Mouse (Mus musculus) stomach, postnatal 0 days (tissue): ENCODE data around the gene Chchd3. TPM values are rescaled to one million over a fixed set of nuclear protein-coding genes. Genes with fewer than 3 reads are reported as not detected.

ENCODE experiments used
- ATAC-seq: fragments of 200-750 bp; cut with Nextera tagmentation; 2 replicates; pipeline ENCODE4 v1.8.0; 2017; ENCODE audit not compliant: low FRiP score, low TSS enrichment
- DNase-seq: peaks from one replicate; pipeline ENCODE4 v3.0.0-alpha.2; 2016; ENCODE audit warnings: low spot score
- H3K27ac ChIP-seq: fragments of 300-500 bp; sonication (generic); replicated peaks from 2 replicates; pipeline ENCODE4 v1.5.1; 2014; ENCODE audit warnings: mild to moderate bottlenecking, control low read depth
- H3K27me3 ChIP-seq: fragments of 300-500 bp; sonication (generic); 2 replicates; pipeline ENCODE4 v1.6.1; 2014; ENCODE audit warnings: low read length; ENCODE audit not compliant: control insufficient read depth, insufficient read depth
- H3K36me3 ChIP-seq: fragments of 300-500 bp; sonication (generic); 2 replicates; pipeline ENCODE4 v1.6.1; 2014; ENCODE audit warnings: low read length, mixed read lengths; ENCODE audit not compliant: control insufficient read depth, insufficient read depth
- H3K4me1 ChIP-seq: fragments of 300-500 bp; sonication (generic); replicated peaks from 2 replicates; pipeline ENCODE4 v1.6.1; 2014; ENCODE audit warnings: antibody characterized with exemption; ENCODE audit not compliant: control insufficient read depth, insufficient read depth
- H3K4me2 ChIP-seq: fragments of 300-500 bp; sonication (generic); replicated peaks from 2 replicates; pipeline ENCODE4 v1.6.1; 2014; ENCODE audit warnings: low read depth, mild to moderate bottlenecking, control low read depth, moderate library complexity
- H3K4me3 ChIP-seq: fragments of 300-500 bp; sonication (generic); 2 replicates; pipeline ENCODE4 v1.5.1; 2014; ENCODE audit warnings: low read depth, low read length, control low read depth
- H3K9ac ChIP-seq: fragments of 300-500 bp; sonication (generic); 2 replicates; pipeline ENCODE4 v1.6.1; 2014; ENCODE audit warnings: mild to moderate bottlenecking, low read length, control low read depth, mixed read lengths
- H3K9me3 ChIP-seq: fragments of 300-500 bp; sonication (generic); 2 replicates; pipeline ENCODE4 v1.6.1; 2016; ENCODE audit warnings: low read length; ENCODE audit not compliant: control insufficient read depth
- CTCF ChIP-seq: IDR thresholded peaks from 2 replicates; pipeline ENCODE4 v1.5.1; 2016; ENCODE audit warnings: antibody characterized with exemption, low read depth, mild to moderate bottlenecking, moderate library complexity
- EP300 ChIP-seq: optimal IDR thresholded peaks from 2 replicates; pipeline ENCODE3; 2016; ENCODE audit warnings: antibody characterized with exemption
- WGBS: fragments of 180-500 bp; shearing (Covaris S2); extraction: QIAGEN DNeasy Blood & Tissue Kit; methylation state at CpG from one replicate; pipeline ENCODE4 v1.1.7; 2014; 5-methylcytosine and 5-hydroxymethylcytosine counted together
- polyA plus RNA-seq: library from polyadenylated mRNA; unstranded; fragments of >200 nt; fragmentation: Nextera tagmentation; extraction: Ambion mirVana; gene quantifications from 2 replicates; pipeline ENCODE4 v1.2.1, GENCODE M21; 2015

The Chchd3 gene
- polyA plus RNA-seq, 1 experiment from 2014 or later, result 91.0 TPM

- Histone ChIP-seq H3K4me3 (no peak overlapping the region), H3K9me3 (no peaks in the 10 kb centered on the region), H3K36me3 (no peaks in the 10 kb centered on the region), H3K4me1 (no peaks in the 10 kb centered on the region), H3K27me3 (no peaks in the 10 kb centered on the region), H3K4me2 (no peak overlapping the region), H3K27ac (no peak overlapping the region), H3K9ac (no peak overlapping the region)
- ATAC-seq (no peak), DNase-seq (no peak)
- no peak for TF ChIP-seq EP300
- TF ChIP-seq CTCF, result no peak
- WGBS, result 77% methylated on average over 2 of the region's 2 CpGs
These were observed 28.4 kb downstream of the Chchd3 start for GRCm38 (mm10) chr6:33031631-33032030.

- 91% methylated on average over 6 of the region's 6 CpGs for WGBS
- TF ChIP-seq EP300 (no peak), CTCF (no peak)
These were observed 31.8 kb downstream of the Chchd3 start for GRCm38 (mm10) chr6:33028296-33028695.

GRCm38 (mm10) chr6:33025041-33025440 lies 35.0 kb downstream of the Chchd3 start:
- Histone ChIP-seq H3K9ac (no peak overlapping the region), H3K4me1 (no peaks in the 10 kb centered on the region), H3K27me3 (no peaks in the 10 kb centered on the region), H3K9me3 (no peaks in the 10 kb centered on the region), H3K4me2 (no peak overlapping the region), H3K36me3 (no peaks in the 10 kb centered on the region), H3K27ac (no peak overlapping the region), H3K4me3 (no peak overlapping the region)
- ATAC-seq (no peak), DNase-seq (no peak)
- WGBS, result 94% methylated on average over 2 of the region's 2 CpGs
- TF ChIP-seq EP300 (no peak), CTCF (no peak)

More at GRCm38 (mm10) chr6:33028296-33028695, 31.8 kb downstream of the Chchd3 start:
- Histone ChIP-seq H3K36me3 (no peaks in the 10 kb centered on the region), H3K4me3 (no peak overlapping the region), H3K4me1 (no peaks in the 10 kb centered on the region), H3K9ac (no peak overlapping the region), H3K27ac (no peak overlapping the region), H3K27me3 (no peaks in the 10 kb centered on the region), H3K4me2 (no peak overlapping the region), H3K9me3 (no peaks in the 10 kb centered on the region)
- ATAC-seq (no peak), DNase-seq (no peak)

GRCm38 (mm10) chr6:33004607-33005006 lies 55.5 kb downstream of the Chchd3 start:
- H3K27me3 ChIP-seq, result no peaks in the 10 kb centered on the region
- 71% methylated on average over 3 of the region's 3 CpGs for WGBS
- ATAC-seq (no peak), DNase-seq (no peak)
- H3K4me2 ChIP-seq, result no peak overlapping the region
- H3K36me3 ChIP-seq, result no peaks in the 10 kb centered on the region
- H3K9ac ChIP-seq, result no peak overlapping the region
- H3K4me3 ChIP-seq, result no peak overlapping the region
- no peaks in the 10 kb centered on the region for H3K4me1 ChIP-seq
- H3K27ac ChIP-seq, result no peak overlapping the region
- H3K9me3 ChIP-seq, result no peaks in the 10 kb centered on the region
- TF ChIP-seq CTCF, result no peak
- TF ChIP-seq EP300, result no peak

- no peak overlapping the region for H3K9ac ChIP-seq
- H3K27ac ChIP-seq, result no peak overlapping the region
- H3K4me3 ChIP-seq, result no peak overlapping the region
- 80% methylated on average over 1 of the region's 1 CpGs for WGBS
- H3K9me3 ChIP-seq, result no peaks in the 10 kb centered on the region
- H3K4me2 ChIP-seq, result no peak overlapping the region
- H3K27me3 ChIP-seq, result no peaks in the 10 kb centered on the region
- ATAC-seq, result no peak
- TF ChIP-seq CTCF (no peak), EP300 (no peak)
- H3K4me1 ChIP-seq, result no peaks in the 10 kb centered on the region
- no peaks in the 10 kb centered on the region for H3K36me3 ChIP-seq
- DNase-seq, result no peak
These were observed 57.1 kb downstream of the Chchd3 start for GRCm38 (mm10) chr6:33002988-33003387.

GRCm38 (mm10) chr6:33001271-33001670 lies 58.8 kb downstream of the Chchd3 start:
- Histone ChIP-seq H3K9ac (no peak overlapping the region), H3K9me3 (no peaks in the 10 kb centered on the region), H3K36me3 (no peaks in the 10 kb centered on the region), H3K27ac (no peak overlapping the region), H3K4me3 (no peak overlapping the region), H3K4me1 (no peaks in the 10 kb centered on the region; the same call in 1 of the 2 replicates), H3K4me2 (no peak overlapping the region), H3K27me3 (no peaks in the 10 kb centered on the region)
- DNase-seq (no peak), ATAC-seq (no peak)
- TF ChIP-seq EP300 (no peak), CTCF (no peak)
- WGBS, result 90% methylated on average over 15 of the region's 15 CpGs
